23 mouse cellular contexts compared by ENCODE assay signal in the genomic region with DNA sequence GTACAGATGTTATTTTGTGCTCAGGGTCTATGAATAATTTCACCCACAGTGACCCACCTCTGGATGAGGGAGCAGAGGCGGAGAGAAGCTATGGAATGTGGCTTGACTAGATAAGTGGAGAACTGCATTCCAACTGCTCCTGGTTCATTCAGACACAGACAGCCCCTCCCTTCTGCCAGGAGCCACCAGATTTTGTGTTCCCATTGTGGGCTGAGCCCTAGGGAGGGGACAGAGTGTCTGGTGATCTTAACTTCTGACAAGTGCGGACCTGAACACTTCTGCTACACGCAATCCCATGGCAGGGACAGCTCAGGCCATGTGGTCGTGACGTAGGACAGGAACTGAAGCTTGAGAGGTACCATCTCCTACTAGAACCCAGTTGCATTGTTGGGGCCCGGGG. TPM values are rescaled to one million over a fixed set of nuclear protein-coding genes. Genes with fewer than 3 reads are reported as not detected.
A peak's percentile ranks its signal among the peaks of the same experiment; 100 is the strongest.
DNase-seq lines count a peak whose midpoint lies in the region; ATAC-seq and TF ChIP-seq lines count a peak whose summit lies in the region.
"Had no signal": no experiment of that assay in that cellular context is flagged by ENCODE, and none has a peak within 500 bp of the region (broad histone marks: within the 10 kb centered on the region; RNA-seq: fewer than 3 reads in every experiment).

No protein-coding gene starts in this region.

- TF ChIP-seq POLR2A in heart, adult 2 months (IDR thresholded peaks at IDR 0.05; ENCODE audit: insufficient read depth, low read depth, low read length), result no peak

- H3K9ac ChIP-seq in heart, adult 2 months (ENCODE audit: low read depth, low read length), result no peak overlapping the region
- no peak overlapping the region for H3K9ac ChIP-seq in embryonic facial prominence, embryonic 14.5 days (ENCODE audit: low read depth, low read length)
- H3K9ac ChIP-seq: embryonic facial prominence, embryonic 13.5 days; hindbrain, embryonic 12.5 days; liver, embryonic 12.5 days; lung, embryonic 15.5 days; midbrain, embryonic 12.5 days; neural tube, embryonic 13.5 days had no signal

- peak; percentile 92 for DNase-seq in heart, adult 11 months
- DNase-seq in heart, adult 2 months, result no peak
- peak; percentile 35 for DNase-seq in embryonic facial prominence, embryonic 14.5 days (ENCODE audit: low spot score)
- peak; percentile 29 to 32 for DNase-seq in heart, postnatal 10 days
- DNase-seq in cerebellum, postnatal 10 days, result no peak
- DNase-seq in spleen, postnatal 4 days (ENCODE audit: low spot score in 2 of 2), result no peak
- DNase-seq: adrenal gland, adult 8-10 months; cerebellum, adult 11 months; cerebellum, postnatal 36 days; gastrocnemius, postnatal 25 days; left cerebral cortex, postnatal 4 days; right cerebral cortex, postnatal 14 days; thymus, postnatal 25 days had no signal

- H3K27ac ChIP-seq in heart, adult 2 months, result no peak overlapping the region
- no peak overlapping the region for H3K27ac ChIP-seq in embryonic facial prominence, embryonic 14.5 days (replicated peaks; ENCODE audit: low read depth, low read length)
- H3K27ac ChIP-seq: embryonic facial prominence, embryonic 13.5 days; hindbrain, embryonic 12.5 days; liver, embryonic 12.5 days; lung, embryonic 15.5 days; midbrain, embryonic 12.5 days; neural tube, embryonic 13.5 days had no signal

- no peak for ATAC-seq in embryonic facial prominence, embryonic 14.5 days (ENCODE audit: low read depth)
- ATAC-seq: inflammation-experienced regulatory T-cells, adult 6 months; liver, embryonic 12.5 days had no signal

- no peak for TF ChIP-seq CTCF in heart, adult 2 months (IDR thresholded peaks at IDR 0.05)
- no peak for TF ChIP-seq CTCF in E14TG2a.4 (conservative IDR thresholded peaks at IDR 0.05; ENCODE audit: low read length)

- no peak overlapping the region for H3K4me3 ChIP-seq in heart, adult 2 months
- peak overlapping the region; percentile 60 for H3K4me3 ChIP-seq in E14TG2a.4 (replicated peaks; ENCODE audit: low read length)
- H3K4me3 ChIP-seq in embryonic facial prominence, embryonic 14.5 days (ENCODE audit: low read depth, low read length), result no peak overlapping the region
- H3K4me3 ChIP-seq: embryonic facial prominence, embryonic 13.5 days; hindbrain, embryonic 12.5 days; liver, embryonic 12.5 days; lung, embryonic 15.5 days; midbrain, embryonic 12.5 days; neural tube, embryonic 13.5 days had no signal

- no peaks in the 10 kb centered on the region for H3K36me3 ChIP-seq in heart, adult 2 months (ENCODE audit: control insufficient read depth, insufficient read depth, low read length)
- H3K36me3 ChIP-seq in E14TG2a.4 (ENCODE audit: insufficient read depth, low read length), result peaks cover 27% of the 10 kb centered on the region
- H3K36me3 ChIP-seq in embryonic facial prominence, embryonic 14.5 days (ENCODE audit: control insufficient read depth, insufficient read depth, low read length), result peaks cover 22% of the 10 kb centered on the region; the same call in 1 of the 2 replicates

- no peak overlapping the region for H3K4me2 ChIP-seq in embryonic facial prominence, embryonic 14.5 days (ENCODE audit: low read depth, low read length)
- H3K4me2 ChIP-seq: embryonic facial prominence, embryonic 13.5 days; hindbrain, embryonic 12.5 days; liver, embryonic 12.5 days; lung, embryonic 15.5 days; midbrain, embryonic 12.5 days; neural tube, embryonic 13.5 days had no signal

- no peaks in the 10 kb centered on the region for H3K79me2 ChIP-seq in heart, adult 2 months (replicated peaks; ENCODE audit: control insufficient read depth, insufficient read depth, low read length)

- peaks cover 1% of the 10 kb centered on the region; the same call in 1 of the 2 replicates for H3K4me1 ChIP-seq in heart, adult 2 months (ENCODE audit: control insufficient read depth, insufficient read depth, low read length)
- peaks cover 68% of the 10 kb centered on the region for H3K4me1 ChIP-seq in E14TG2a.4 (replicated peaks; ENCODE audit: low read depth, low read length)
- H3K4me1 ChIP-seq in embryonic facial prominence, embryonic 14.5 days (ENCODE audit: control insufficient read depth, insufficient read depth, low read length), result peaks cover 5% of the 10 kb centered on the region

- WGBS in heart, adult 2 months, result 49% methylated on average over 6 of the region's 6 CpGs
- WGBS in embryonic facial prominence, embryonic 14.5 days, result 82% methylated on average over 6 of the region's 6 CpGs

- no peak for TF ChIP-seq EP300 in heart, adult 2 months (IDR thresholded peaks at IDR 0.05; ENCODE audit: insufficient read depth, low read depth, low read length)

- H3K27me3 ChIP-seq in heart, adult 2 months (ENCODE audit: control insufficient read depth, insufficient read depth, low read length), result no peaks in the 10 kb centered on the region
- no peaks in the 10 kb centered on the region for H3K27me3 ChIP-seq in E14TG2a.4 (ENCODE audit: insufficient read depth, low read length)
- H3K27me3 ChIP-seq in embryonic facial prominence, embryonic 14.5 days (replicated peaks; ENCODE audit: control insufficient read depth, insufficient read depth, low read length), result no peaks in the 10 kb centered on the region
- H3K27me3 ChIP-seq: embryonic facial prominence, embryonic 13.5 days; hindbrain, embryonic 12.5 days; liver, embryonic 12.5 days; lung, embryonic 15.5 days; midbrain, embryonic 12.5 days; neural tube, embryonic 13.5 days had no signal

- H3K9me3 ChIP-seq in E14TG2a.4 (ENCODE audit: low read length), result no peaks in the 10 kb centered on the region
- no peaks in the 10 kb centered on the region for H3K9me3 ChIP-seq in embryonic facial prominence, embryonic 14.5 days (ENCODE audit: control insufficient read depth, low read length)
- H3K9me3 ChIP-seq: embryonic facial prominence, embryonic 13.5 days; G1E; hindbrain, embryonic 12.5 days; liver, embryonic 12.5 days; lung, embryonic 15.5 days; midbrain, embryonic 12.5 days; neural tube, embryonic 13.5 days had no signal

- intact Hi-C loops in heart, adult 2 months (cut with DNase I), result no loop called here
- intact Hi-C loops in heart, postnatal 10 days (cut with DNase I), result no loop called here

RNA-seq across cellular contexts. Expression of gene Def8, which starts 23.5 kb away (rescaled TPM):
- total RNA-seq in heart, adult 2 months (2021), result 10 to 100 TPM; 56.4 to 63.4 TPM
- polyA plus RNA-seq in heart, adult 2 months (2012; rRNA removed), result 48.1 and 54.7 TPM in 2 replicates
- polyA plus RNA-seq in embryonic facial prominence, embryonic 14.5 days (2014; fragmentation: Nextera tagmentation; extraction: Ambion mirVana), result 34.1 and 37.9 TPM in 2 replicates
- 10 to 100 TPM; 57.2 to 65.2 TPM for total RNA-seq in heart, postnatal 10 days (2021)

RNA-seq across cellular contexts. Expression of gene Afg3l1, which starts 30.9 kb away (rescaled TPM):
- 10 to 100 TPM; 60.1 to 65.1 TPM for total RNA-seq in heart, adult 2 months (2021)
- polyA plus RNA-seq in heart, adult 2 months (2012; rRNA removed), result 22.6 and 39.2 TPM in 2 replicates
- polyA plus RNA-seq in embryonic facial prominence, embryonic 14.5 days (2014; fragmentation: Nextera tagmentation; extraction: Ambion mirVana), result 33.5 and 33.6 TPM in 2 replicates
- total RNA-seq in heart, postnatal 10 days (2021), result 10 to 100 TPM; 62.7 to 66.3 TPM

RNA-seq across cellular contexts. Expression of gene Tubb3, which starts 35.6 kb away (rescaled TPM):
- total RNA-seq in heart, adult 2 months (2021), result under 1 TPM in 1 of 2 experiments, not detected in 1; 0.59 TPM
- 4.6 and 6.2 TPM in 2 replicates for polyA plus RNA-seq in heart, adult 2 months (2012; rRNA removed)
- 81.9 and 99.5 TPM in 2 replicates for polyA plus RNA-seq in embryonic facial prominence, embryonic 14.5 days (2014; fragmentation: Nextera tagmentation; extraction: Ambion mirVana)
- under 1 TPM; 0.55 to 0.98 TPM for total RNA-seq in heart, postnatal 10 days (2021)
- total RNA-seq: gastrocnemius, postnatal 25 days had no signal

RNA-seq across cellular contexts. Expression of gene Mc1r, which starts 39.9 kb away (rescaled TPM):
- not detected for total RNA-seq in heart, adult 2 months (2021)
- polyA plus RNA-seq in heart, adult 2 months (2012; rRNA removed), result not detected in 2 replicates
- 0.29 and 0.32 TPM in 2 replicates for polyA plus RNA-seq in embryonic facial prominence, embryonic 14.5 days (2014; fragmentation: Nextera tagmentation; extraction: Ambion mirVana)
- not detected for total RNA-seq in heart, postnatal 10 days (2021)
- total RNA-seq: gastrocnemius, postnatal 25 days; left cerebral cortex, postnatal 4 days had no signal
- polyA plus RNA-seq: inflammation-experienced regulatory T-cells, adult 6 months; large intestine, adult 2 months; liver, embryonic 12.5 days; lung, embryonic 15.5 days had no signal

Comparison
In these comparisons a context has a peak if more than half of its experiments do, and no peak if none do; other contexts are left out.
1. DNase-seq: peak in heart, adult 11 months (single experiment), embryonic facial prominence, embryonic 14.5 days (single experiment) and heart, postnatal 10 days (2 of 2); none in heart, adult 2 months (0 of 2), cerebellum, postnatal 10 days (0 of 2) and spleen, postnatal 4 days (0 of 2).